Mouse (Mus musculus): ENCODE results near the gene Casp6.

Gene Casp6

GRCm38 (mm10) chr3:129918434-129918833 is 17.2 kb downstream of the Casp6 start:
- peak; percentile 55 for DNase-seq (ENCODE audit: low read depth, low spot score)

- DNase-seq (ENCODE audit: low read depth, low spot score) = no peak
These were observed 22.4 kb downstream of the Casp6 start for GRCm38 (mm10) chr3:129923581-129923980.

DNA sequence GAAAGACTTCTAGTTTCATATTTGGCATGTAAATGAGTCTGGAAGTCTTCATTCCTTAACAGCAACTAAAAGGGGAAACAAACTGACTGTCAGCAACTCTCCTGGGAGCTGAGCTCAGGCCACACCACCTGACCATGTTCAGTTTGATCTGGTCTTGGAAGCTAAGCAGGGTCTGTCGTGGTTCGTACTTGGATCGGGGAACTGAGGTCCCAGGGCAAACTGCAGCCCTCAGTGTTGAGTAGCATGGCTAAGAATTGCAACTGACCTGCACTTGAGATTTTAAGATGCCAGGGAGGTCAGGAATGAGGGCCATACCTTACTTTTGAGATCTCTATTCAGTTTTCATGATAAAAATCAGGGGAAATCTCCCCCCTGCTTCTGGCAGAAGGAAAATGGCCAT is 24.6 kb downstream of the Casp6 start:
- no peak for DNase-seq (ENCODE audit: low read depth, low spot score)

DNA sequence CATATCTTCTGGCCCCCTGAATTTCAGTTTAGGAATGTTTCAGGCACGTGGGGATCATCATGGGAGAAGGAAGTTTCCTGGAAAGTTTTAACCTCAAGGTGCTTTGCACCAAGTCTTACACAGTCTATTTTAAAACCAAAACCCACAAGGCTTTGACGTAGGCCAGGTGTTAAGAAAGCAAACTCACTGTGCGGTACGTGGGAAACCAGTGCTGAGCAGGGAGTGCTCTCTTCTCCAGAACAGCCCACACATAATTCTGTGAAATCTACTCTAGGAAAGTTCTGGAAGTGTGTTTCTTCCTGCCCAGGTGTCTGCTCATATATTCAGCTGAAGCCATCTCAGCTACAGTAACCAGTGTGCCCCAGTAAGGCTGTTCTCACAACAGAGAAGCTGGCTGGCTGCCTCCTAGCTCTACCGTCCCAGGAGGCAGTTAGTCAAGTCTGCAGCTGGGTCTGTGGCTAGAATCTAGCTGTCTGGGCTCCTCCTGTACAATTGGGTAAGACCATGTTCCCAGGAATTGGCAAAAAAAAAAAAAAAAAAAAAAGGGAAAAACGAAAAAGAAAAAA is 29.1 kb downstream of the Casp6 start:
- DNase-seq (ENCODE audit: low read depth, low spot score) = peak; percentile 64

- DNase-seq (ENCODE audit: low read depth, low spot score) = no peak
These were observed 31.2 kb downstream of the Casp6 start for GRCm38 (mm10) chr3:129932443-129932842.

DNA sequence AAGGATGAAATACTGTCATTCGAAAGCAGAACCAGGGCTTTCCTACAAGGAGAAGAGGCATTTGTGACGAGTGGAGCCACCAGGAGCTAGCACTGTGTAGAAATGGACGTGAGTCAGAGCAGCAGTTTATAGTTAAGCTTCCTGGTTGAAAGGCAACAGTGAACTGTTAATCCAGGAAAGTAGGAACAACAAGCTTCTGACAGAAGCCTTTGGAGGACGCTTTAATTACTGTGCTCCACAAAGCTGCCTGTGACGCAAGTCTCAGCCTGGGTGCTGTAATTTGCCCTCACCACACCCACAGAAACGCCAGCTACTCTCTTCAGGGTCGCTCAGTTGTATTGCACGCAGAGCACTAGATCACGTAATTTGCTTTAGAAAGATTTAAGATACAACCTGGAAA is 35.3 kb downstream of the Casp6 start:
- peak; percentile 12 for DNase-seq (ENCODE audit: low read depth, low spot score)

- DNase-seq (ENCODE audit: low read depth, low spot score) = no peak
These were observed 36.6 kb downstream of the Casp6 start for GRCm38 (mm10) chr3:129937848-129938247.

- DNase-seq (ENCODE audit: low read depth, low spot score) = no peak
These were observed 37.8 kb downstream of the Casp6 start for GRCm38 (mm10) chr3:129939058-129939457.

GRCm38 (mm10) chr3:129940780-129941179 is 39.6 kb downstream of the Casp6 start:
- no peak for DNase-seq (ENCODE audit: low read depth, low spot score)

DNA sequence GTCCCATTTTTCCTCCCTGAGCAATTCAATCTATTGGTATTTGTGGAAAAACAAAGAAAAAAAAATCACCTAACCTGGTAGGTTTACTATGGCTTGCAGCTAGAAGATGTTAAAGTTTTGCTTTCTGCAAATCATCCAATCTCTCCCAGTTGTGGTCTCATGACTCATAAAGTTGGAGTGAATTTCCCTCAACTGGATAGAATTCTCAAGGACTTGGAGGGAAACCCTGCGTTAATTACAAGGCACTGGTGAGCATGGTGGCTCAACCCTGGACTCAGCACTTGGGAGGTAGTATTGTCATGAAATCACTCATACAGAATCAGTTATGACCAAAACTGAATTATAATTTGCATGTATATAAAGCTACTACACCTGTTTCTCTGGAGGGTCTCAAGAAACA is 40.1 kb downstream of the Casp6 start:
- no peak for DNase-seq (ENCODE audit: low read depth, low spot score)

DNA sequence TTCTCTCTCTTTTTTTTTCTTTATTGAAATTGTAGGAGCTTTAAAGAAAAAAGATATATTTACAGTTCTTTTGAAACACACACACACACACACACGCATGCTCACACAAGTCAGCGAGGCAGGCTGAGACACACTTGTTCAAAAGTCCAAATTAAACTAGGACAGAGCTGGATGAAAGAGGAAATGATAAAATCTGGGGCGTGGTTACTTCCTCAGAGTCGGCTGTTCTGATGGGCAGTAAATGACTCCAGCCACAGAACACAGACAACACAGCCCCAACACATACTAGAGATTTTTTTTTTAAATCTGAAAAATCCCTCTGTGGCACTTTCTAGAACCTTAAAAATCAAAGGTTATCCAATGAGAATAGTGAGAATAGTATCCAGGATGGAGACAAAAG is 42.6 kb downstream of the Casp6 start:
- DNase-seq (ENCODE audit: low read depth, low spot score) = no peak

DNA sequence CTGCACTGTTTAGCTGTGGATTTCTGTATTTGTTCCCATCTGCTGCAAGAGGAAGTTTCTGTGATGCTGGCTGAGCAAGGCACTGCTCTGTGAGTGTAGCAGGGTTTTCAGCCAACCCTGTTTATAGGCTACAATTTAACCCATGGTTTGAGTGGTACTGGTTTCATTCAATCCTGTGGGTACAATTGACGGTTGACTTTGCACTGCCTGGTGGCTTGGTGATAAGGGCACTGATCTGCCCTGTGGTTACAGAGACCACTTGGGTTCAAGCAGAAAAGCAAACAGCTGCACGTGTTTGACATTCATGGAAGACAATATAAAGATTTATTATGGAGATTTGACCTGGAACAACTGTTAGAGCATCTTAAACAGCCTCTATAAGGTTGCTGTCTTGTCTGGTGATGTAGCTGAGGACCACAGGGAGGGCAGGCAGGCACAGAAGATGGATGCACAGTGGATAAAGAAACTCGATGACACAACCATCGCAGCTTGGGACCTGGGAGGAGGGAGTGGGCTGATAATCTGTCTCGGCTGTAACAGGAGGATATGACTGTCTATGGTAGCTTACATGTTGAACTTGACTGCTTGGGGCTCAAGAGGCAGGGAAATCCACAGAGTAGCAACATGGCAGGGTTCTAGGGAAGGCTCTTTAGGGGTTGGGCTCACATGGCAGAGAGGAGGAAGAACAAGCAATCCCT is 45.1 kb downstream of the Casp6 start:
- DNase-seq (ENCODE audit: low read depth, low spot score) = no peak

DNA sequence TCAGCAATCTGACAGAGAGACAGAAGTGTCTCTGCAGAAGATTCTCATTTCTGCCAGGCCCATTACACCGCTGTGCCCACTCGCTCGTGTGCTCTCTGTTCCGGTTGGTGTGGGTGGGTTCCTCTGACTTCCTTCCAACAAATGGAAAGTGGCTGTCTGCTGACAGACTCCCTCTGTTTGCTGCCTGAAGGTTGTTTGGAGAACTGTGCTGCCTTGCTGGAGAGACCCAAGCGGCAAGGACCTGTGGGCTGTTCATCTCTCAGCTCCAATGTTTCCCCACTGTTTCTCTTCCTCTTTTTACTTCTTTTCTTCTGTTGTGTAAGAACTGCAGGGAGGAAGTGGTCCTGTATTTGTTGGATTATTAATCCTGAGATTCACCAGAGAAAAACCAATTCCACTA is 47.1 kb downstream of the Casp6 start:
- DNase-seq (ENCODE audit: low read depth, low spot score) = peak; percentile 72

DNA sequence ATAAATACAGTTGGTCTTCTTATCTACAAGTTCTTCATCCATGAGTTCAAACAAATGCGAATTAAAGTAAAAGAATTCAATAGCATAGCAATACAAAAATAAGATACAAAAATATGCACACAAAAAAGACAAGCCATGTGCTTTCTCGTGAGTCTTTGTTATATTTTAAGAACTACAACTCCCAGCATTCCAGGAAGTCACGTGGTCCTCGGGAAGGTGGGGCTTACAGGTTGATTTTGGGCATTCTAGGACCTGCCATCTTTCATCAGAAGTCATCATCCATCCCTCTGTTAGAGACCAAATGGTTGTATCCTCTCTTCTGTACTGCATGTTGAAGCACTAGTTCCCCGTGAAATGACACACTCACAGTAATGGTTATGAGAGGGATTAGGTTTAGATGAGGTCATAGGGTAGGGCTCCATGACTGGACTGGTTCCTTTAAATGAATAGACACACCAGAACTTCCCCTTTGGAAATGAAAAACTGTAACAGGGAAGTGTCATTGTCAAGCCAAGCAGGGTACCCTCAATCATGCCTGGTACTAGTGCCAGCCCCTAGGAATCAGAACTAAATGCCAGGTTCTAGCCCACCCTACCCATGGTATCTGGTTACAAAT is 48.0 kb downstream of the Casp6 start:
- DNase-seq (ENCODE audit: low read depth, low spot score) = no peak

GRCm38 (mm10) chr3:129953296-129953695 is 52.1 kb downstream of the Casp6 start:
- DNase-seq (ENCODE audit: low read depth, low spot score) = no peak

DNA sequence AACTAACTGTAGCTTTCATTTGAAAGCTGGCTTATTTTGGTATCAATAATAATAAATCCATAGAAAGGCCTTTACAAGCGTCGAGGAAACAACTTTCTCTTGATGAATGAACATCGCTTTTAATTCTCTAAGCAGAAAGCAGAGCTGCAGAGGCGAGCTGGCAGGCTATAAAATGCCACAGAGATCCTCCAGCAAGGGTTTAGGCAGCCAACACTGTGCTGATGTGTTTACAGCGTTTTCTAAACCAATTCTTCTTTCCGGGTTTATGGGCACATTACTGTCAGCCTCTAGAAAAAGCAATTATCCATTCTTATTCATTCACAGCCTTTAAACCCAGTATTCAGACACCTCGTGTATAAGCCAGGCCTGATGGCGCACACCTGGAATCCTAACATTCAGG is 61.3 kb downstream of the Casp6 start:
- DNase-seq (ENCODE audit: low read depth, low spot score) = peak; percentile 33

All from telencephalon, adult 2 months (tissue).